Mouse (Mus musculus): ENCODE results near the gene Vps13d.
A peak's percentile ranks its signal among the peaks of the same experiment; 100 is the strongest.

Vps13d gene

DNA sequence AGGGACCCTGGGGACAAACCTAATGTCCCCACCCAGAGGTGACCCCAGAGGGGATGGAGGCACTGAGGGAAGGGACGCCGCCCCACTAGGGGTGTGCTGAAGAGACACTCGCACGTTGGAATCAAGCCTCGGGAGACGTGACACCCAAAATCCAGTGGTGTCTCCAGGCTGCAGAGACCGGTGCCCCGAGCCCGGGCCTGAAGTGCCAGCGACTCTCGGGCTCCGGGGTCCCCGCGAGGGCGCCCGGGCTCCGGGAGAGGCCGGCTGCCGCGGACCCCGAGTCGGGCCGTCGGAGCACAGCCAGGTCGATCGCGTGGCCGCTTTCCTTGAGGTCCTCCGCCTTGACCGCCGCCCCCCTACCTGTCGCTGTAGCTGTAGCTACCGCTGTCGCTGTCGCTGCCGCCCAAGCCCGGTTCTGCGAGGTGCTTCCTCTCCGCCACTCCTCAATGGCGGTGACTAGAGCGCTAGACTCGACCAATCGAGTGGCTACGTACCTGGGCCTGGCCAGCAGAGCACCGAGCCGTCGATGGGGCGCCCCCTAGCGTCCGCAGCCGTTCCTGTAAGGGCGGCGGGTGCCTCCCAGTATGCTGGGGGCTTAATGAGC, at the start of gene Vps13d:
Gene Vps13d, minus strand, starts transcription at position 447 of the 604 bp plus-strand sequence.
- peak; percentile 91 for DNase-seq (ENCODE audit: low spot score)

DNA sequence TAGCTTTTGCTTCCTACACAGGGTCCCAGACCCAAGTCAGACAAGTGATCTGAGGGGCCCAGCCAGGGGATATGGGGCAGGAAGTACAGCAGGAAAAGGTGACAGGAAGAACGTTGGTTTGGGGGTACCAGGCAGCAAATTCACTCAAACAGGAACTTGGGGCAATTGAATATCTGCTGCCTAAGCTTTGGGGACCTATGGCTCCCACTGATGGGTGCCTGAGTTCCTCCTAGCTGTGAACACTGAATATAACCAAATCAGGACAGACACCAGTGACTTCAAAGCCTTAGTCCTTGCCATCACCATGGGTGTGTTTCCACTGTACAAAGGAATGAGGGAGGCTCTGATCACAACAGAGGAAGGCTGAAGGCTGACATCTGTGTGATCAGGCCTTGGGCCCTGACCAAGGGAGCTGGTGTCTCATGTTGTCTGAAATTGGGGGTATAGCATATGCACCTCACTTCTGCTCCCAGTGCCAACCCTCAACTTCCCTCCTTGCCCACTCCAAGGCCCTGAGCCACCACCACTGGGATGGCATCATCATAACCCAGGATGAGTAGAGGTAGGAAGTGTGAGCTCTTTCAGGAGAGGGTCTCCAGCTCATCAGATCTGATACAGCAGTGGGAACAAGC, 48.0 kb upstream of the Vps13d start:
- no peak for DNase-seq (ENCODE audit: low spot score)

DNA sequence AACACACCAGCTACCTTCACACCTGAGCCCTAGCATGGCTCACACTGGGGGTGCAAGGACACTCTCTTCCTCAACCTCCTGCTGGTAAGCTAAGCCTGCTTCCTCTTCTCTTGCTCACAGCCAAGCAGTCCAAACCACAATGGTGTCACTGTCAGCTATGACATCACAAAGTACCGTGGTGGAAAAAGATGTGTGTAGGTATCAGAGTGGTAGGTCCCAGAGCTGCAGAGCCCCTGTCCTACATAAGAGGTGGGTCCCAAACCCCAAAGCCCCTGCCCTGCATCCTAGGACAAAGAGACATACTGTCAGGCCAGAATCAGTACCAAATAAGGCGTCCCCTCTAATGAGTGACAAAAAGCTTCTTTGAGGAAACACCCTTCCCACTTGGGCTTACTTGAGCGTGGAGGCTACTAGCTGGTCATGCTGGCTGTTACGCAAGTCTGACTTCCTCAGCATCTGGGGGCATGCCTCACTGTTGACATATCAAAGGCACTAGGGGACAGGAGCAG, 46.0 kb upstream of the Vps13d start:
- DNase-seq (ENCODE audit: low spot score): no peak

DNA sequence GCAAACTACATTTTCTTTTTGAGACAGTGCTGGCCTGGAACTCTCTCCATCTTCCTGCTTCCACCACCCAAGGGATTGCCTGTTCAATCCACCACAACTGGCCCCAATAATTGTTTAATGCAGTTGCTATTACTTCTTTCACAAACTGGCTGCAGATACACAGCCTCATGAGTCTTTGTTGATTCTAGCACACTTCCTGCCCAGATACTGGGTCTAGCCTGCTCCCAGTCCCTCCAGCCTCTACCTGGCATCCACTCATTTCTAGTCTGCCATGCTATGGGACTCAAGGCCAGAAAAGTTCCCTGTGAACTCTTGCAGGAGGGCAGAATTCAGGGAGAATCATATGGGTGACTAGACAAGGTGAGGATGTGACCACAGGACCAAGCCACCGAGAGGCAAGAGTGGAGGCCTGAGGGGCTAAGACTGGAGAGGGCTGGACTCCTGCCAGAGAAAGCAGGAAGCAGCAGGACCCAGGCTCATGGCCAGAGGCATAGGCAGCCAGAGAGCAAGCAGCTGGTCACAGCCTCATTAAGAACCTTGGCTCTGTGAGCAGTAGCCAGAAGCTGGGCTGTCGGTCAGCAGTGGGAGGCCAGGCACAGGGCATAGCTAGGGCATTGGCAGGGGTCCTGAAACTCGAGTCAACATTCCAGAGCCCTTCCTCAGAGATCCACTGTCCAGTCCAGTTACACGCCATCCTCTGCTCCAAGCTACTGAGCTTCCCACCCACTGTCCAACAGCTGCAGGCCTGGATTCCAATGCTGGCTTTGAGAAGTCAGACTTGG, 44.4 kb upstream of the Vps13d start:
- DNase-seq (ENCODE audit: low spot score): no peak

DNA sequence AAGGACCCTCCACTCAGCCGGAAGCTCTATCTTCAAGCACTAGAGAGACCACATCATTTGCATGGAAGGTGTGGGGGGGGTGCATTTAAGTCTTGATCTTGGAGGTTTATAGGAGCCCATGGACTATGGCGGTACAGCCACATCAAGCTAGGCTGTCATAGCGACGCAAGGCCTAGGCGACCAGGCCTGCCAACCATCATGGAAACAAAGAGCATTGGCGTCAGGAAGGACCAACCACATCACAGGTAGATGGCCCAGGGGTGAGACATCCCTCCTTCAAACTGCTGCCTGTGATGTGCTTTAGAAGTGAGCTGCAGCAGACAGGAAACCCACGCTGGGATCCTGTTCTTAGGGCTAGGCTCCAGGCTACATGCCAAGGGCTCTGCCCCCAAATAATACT, 41.2 kb upstream of the Vps13d start:
- no peak for DNase-seq (ENCODE audit: low spot score)

DNA sequence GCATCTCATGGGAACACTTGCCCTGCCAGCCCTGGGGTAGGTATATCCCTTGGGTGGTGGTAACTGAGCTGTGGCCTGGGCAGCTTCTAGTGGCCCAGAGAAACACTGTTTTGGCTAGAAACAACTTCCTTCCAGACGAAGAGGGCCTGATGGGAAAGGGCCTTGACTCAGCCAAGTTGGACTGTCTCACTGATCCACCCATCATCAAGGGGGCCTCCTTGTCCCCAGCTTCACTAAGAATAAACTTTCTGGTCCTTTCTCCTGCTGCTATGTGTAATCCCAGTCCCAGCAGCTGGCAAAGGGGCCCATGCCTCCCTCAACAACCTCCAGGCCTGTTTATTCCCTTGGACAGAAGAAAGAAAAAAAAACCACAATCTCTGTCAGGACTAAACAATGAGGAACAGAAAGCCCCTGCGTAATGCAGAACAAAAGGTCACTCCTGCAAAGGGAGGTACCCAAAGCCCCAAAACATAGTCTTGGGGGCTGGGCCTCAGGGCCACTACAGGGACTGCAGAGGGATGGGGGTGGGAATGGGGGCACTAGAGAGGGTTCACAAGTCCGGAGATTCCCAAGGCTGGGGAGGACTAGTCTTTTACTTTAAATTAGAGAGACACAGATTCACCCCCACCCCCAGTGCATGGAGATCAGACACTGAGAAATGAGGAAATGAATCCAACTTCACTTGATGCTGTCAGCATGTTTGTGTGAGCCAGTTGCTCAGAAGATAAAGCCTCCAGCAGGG, 38.9 kb upstream of the Vps13d start:
- DNase-seq (ENCODE audit: low spot score): no peak

DNA sequence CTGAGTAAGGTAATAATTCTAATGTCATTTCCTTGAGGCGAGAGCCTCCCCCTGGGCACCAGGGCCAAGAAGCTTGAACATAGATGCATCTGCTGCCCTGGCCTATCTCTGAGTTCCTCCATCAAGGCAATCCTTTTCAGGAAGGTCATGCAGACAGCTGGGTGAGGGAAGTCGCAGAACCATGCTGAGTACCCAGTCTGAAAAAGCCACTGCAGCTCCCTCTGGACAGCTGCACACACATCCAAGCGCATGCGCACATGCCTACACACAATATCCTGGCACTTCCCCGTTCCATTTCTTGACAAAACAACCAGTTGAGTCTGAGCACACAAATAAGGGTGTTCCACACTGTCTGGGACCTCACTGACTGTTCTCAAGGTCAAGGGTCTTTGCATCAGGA, 36.9 kb upstream of the Vps13d start:
- DNase-seq (ENCODE audit: low spot score): no peak

DNA sequence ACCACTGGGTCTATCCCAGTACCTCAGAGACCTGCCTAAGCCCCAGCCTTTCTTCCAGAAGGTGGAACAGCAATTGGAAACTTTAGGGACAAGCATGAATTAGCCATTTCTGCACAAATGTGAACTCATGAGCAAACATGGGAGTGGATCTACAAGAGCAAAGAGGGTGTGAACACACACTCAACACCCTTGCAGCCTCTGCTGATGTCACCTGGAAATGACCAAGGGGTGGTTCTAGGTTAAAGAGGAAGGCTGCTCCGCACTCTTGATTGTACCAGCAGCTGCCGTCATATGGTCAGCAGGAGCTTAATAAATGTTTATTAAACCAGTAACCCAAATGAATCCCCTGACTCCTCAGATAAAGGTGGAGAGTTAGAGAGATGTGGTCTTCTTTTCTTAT, 35.8 kb upstream of the Vps13d start:
- DNase-seq (ENCODE audit: low spot score): no peak

DNA sequence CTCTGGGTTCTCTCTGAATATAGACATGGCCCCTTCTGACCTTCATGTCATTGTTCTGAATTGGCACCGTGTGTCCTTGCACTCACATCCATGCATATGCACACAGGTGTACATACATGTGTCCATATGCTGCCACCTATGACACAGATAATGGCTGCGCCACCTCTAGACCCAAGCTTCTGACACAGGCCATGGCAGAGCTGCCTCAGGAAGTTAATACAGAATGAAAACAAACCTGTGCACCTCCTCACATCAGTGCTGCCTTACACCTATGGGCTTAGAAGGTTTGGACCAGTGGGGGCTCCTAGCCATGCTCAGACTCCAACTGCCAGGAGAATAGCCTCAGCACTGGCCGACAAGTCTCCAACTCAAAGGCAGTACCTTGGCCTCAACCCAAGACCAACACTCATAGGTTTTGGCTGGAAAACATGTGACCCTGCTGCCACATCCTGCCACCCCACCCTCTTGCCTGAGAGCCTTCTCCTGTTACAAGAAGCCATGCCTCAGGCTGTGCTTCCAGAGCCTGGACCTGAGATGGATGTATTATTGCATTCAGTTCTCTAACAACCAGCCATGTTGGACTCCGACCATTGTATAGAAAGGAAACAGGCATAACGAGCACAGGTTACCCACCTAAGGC, 34.8 kb upstream of the Vps13d start:
- no peak for DNase-seq (ENCODE audit: low spot score)

DNA sequence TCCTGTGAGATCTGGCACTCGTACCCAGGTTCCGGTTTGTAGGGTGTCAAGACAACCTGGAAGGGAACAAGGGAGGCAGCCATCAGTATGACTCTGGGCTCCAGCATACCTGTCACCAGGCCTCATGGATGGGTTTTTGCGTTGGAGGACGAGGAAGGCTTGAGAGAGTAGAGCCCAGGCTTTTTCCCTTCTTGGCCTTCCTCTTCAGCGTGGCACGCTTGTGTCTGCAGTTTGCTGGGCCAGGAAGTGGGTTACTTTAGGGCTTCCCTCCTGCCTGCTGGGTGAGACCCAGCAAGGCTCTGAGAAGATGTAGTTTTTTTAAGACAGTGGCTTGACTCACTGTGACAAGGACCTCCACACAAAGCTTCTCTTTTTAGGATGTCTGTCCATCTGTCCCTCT, 34.2 kb upstream of the Vps13d start:
- DNase-seq (ENCODE audit: low spot score): no peak

DNA sequence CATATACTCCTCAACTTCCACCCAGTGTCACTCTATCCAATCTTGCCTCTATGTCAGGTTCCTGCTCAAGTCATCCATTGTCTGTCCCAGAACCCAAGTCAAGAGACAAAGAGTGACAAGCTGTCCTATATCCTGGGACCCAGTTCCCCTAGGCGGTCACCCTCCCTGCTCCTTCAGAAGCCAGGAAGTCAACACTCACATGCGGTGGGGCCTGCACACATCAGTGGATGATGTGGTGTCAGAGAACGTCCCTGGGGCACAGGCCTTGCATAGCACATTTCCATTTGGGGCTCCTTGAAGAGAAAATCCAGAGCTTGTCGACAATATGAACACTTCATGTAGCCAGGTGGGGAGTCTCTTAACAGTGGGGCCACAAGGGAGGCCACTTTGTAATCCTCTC, 29.8 kb upstream of the Vps13d start:
- no peak for DNase-seq (ENCODE audit: low spot score)

DNA sequence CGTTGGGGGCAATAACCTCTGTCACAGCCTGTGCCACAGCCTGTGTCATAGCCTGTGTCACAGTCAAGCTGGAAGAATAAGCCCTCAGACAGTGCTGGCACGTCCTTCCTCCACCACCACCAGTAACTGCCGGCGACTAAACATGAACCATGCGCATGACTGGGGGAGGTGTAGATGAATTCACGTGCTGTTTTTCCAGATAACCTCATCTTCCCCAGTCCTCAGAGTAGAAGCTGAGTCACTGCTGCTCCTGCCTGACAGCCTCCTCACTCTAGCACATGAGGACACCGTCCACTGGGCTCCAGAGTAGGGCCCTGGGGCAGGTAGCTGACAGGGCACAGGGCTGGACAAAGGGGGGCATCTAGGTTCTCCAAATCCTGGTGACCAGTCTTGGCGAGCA, 27.3 kb upstream of the Vps13d start:
- DNase-seq (ENCODE audit: low spot score): peak; percentile 51

DNA sequence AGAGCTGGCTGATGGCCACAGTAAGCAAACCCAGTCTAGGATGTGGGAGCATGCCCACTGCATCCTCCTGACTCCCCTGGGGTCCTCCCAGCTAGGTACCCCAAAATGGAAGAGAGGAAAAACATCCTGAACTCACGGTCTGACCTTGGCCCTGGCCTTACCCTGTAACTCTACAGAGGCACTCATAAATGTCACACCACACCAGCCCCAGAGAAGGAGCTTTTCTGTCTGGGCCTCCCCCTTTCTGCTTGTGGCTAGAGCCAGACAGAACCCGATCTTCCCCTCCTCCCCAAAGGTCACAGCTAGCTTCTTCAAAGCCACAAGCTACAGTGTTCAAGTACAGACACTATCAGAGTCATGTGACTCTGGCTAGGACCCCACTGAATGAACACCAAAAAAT, 26.6 kb upstream of the Vps13d start:
- DNase-seq (ENCODE audit: low spot score): no peak

DNA sequence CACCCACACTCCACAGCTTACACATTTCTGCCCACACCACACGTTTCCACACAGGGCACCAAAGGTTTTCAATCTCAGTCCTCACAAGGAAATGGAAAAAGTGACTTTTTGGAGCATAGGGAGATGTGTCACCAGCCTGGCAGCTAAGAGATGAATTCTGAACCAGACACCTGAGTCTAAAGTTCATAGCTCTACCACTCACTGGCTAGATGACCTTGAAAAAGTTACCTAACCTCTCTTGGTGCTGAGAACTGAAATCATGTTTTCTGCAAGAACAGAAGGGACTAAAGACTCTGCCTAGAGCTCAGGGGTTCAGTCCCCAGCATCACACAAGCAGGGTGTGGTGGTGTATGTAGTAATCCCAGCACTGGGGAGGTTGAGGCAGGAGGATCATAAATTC, 25.2 kb upstream of the Vps13d start:
- no peak for DNase-seq (ENCODE audit: low spot score)

DNA sequence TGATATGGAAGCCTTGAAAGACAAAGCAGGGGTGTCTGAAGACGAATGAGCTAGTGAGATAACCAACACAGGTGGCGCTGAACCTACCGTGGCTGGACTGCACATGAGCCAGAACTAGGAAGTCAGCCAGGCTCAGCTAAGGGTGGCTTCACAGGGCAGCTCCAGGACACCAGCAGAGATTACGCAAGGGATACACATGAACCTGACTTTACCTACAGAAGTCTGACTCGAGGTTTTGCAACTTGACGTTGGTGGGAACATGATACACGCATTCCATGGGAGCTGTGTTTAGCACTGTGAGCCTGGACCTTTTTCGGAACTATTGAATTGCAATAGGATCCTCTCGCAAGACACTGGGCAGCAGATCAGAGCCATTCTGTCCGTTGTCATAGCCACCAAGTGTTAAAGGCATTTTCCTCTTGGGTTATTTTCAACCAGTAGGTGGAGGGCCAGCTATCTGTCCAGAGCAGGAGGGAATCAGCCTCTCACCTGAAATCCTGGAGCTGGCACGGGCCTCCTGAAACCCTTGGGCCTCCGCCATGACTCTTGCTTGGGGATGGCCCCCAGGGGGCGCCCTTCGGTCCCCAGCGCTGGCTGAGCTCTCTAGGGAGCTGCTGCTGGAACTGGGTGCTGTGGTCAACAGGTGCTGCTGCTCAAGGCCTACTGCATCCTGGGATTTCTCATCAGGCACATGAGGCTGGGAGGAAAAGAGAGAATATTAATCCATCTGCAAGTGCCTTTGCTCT, 24.6 kb upstream of the Vps13d start:
- no peak for DNase-seq (ENCODE audit: low spot score)

DNA sequence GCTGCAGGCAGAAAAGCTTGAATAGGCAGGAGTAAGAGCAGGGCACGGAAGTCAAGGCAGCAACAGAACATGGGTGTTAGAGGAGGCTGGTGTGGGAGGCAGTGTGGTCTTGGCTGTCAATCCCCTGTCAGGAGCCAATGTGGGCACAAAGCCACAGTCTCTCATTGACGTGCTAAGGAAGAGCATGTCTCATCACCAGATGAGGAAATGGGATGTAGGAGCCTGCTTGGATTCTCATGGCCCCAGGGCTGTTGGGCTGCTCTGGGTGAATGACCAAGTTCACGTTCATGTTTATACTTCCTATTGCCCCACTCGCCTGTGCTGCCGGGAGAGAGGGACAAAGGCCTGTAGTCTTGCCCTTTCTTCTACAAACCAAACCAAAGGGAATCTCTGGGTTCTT, 23.0 kb upstream of the Vps13d start:
- DNase-seq (ENCODE audit: low spot score): no peak

DNA sequence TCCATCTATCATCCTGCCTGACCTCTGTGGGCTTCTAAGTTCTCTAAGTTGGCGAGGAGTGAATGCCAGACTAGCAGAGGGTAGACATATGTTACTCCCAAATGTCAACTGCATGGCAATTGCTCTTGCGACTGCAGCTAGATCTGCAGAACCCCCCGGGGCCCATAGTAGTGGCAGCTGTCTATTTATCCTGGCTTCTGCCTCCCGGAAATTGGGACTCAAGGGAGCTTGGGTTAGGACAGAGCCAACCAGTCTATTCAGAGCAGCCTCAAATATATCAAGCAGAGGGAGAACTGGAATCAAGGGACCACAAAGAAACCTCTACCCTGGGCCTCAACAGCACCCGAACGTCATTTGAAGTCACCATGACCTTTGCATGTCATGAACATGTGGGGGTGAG, 22.2 kb upstream of the Vps13d start:
- DNase-seq (ENCODE audit: low spot score): no peak

DNA sequence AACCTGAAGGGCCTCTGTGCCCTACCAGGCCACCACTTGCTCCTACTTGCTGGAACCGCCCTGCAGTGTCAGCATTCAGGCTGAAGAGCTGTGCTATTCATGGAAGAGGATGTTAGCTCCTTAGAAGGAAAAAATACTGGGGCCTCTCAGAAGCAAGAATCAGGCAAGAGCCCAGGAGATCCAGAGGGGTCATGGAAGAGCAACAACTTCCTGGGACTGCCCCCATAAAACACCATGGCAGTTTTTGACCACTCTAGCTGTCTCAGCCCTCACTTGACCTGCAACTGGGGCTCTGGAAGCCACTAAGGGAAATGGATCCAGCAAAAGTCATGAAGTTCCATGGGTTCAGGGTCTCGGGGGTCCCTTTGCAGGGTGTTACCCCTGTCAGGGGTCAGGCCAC, 20.6 kb upstream of the Vps13d start:
- no peak for DNase-seq (ENCODE audit: low spot score)

DNA sequence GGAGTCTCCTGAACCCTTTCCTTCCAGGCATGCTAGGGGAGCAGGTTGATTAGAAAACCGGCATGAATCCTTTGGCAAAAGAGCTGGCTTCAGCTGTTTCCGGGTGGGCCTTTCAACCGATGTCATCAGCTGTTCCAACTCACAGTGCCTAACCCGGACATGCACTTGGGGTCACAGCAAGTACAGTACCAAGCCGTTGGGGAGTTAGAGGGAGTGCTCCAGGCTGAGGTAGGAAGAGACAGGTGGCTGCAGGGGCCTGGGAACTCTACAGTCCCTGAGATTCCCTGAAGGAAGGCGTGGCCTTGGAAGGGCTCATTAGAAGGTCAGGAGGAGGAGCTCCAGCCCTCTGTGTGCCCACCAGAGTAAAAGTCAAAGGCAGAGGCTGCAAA, 20.0 kb upstream of the Vps13d start:
- DNase-seq (ENCODE audit: low spot score): no peak

DNA sequence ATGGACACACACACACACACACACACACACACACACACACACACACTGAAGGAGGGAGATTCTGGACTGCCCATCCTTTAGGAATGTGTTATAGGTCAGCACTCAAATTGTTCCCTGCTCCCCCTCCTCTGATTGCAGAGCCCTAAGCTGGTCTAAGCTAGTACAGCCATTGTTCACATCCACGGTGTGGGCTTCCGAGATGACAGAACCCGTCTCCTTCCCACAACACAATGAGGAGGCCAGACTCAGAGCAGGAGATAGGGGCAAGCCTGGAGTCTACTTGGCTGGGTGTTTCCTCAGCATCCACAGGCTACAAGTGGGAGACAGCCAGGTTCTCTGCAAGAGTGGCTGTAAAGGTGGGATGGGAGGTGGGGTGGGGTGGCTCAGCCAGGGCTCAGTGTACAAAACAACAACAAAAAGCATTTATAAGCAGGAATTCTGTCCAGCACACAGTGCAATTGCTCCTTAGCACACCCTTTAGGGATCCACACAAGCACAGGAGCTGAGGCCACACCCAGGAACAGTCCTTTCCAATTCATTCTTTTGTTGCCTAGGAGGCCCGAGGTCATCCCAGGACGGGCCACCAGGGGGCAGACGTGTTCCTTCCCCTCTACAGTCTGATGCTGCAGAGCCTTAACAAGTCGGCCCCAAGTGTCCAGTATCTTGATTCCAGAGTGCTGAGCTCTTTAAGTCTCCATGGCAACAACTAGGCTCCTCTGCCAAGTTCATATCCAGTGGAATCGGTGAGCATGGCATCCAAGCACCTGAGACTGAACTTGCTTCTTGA, 19.4 kb upstream of the Vps13d start:
- peak; percentile 81 for DNase-seq (ENCODE audit: low spot score)

DNA sequence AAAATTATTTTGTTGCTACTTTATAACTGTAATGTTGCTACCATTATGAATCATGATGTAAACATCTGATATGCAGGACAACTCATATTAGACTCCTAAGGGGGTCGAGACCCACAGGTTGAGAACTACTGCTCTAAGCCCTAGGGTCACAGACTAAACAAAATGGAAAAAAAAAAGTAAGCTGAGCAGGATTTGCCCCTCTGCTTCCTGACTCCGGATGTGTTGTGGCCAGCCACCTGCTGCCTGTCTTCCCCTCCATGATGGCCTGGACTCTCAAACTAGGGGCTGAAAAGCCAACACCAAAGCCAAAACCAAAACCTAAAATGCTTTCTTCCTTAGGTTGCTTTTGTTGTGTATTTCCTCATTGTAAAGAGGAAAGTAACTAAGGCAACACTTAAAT, 16.3 kb upstream of the Vps13d start:
- DNase-seq (ENCODE audit: low spot score): no peak

Data from c-Kit-positive CD71-positive TER-119-positive erythroid progenitor cells, embryonic 14.5 days (primary cell).